Mouse (Mus musculus) forebrain, embryonic 16.5 days (tissue): ENCODE data around the gene Gm17651. TPM values are rescaled to one million over a fixed set of nuclear protein-coding genes. Genes with fewer than 3 reads are reported as not detected.

Experiments
- ATAC-seq: fragments of 200-750 bp; cut with Nextera tagmentation; 2 replicates; pipeline ENCODE4 v1.8.0; 2017; ENCODE audit warnings: mild to moderate bottlenecking, moderate library complexity
- H3K27ac ChIP-seq: fragments of 300-500 bp; sonication (generic); 2 replicates; pipeline ENCODE4 v1.5.1; 2014; ENCODE audit warnings: low read length, control low read depth
- H3K27me3 ChIP-seq: fragments of 300-500 bp; sonication (generic); replicated peaks from 2 replicates; pipeline ENCODE4 v1.6.1; 2014; ENCODE audit warnings: low read length; ENCODE audit not compliant: control insufficient read depth, insufficient read depth
- H3K36me3 ChIP-seq: fragments of 300-500 bp; sonication (generic); 2 replicates; pipeline ENCODE4 v1.6.1; 2014; ENCODE audit not compliant: control insufficient read depth, insufficient read depth
- H3K4me1 ChIP-seq: fragments of 300-500 bp; sonication (generic); replicated peaks from 2 replicates; pipeline ENCODE4 v1.6.1; 2014; ENCODE audit warnings: low read length; ENCODE audit not compliant: control insufficient read depth, insufficient read depth
- H3K4me2 ChIP-seq: fragments of 300-500 bp; sonication (generic); 2 replicates; pipeline ENCODE4 v1.6.1; 2014; ENCODE audit warnings: mild to moderate bottlenecking, low read length, control low read depth
- H3K4me3 ChIP-seq: fragments of 300-500 bp; sonication (generic); replicated peaks from 2 replicates; pipeline ENCODE4 v1.5.1; 2014; ENCODE audit warnings: mild to moderate bottlenecking, low read length, control low read depth
- H3K9ac ChIP-seq: fragments of 300-500 bp; sonication (generic); replicated peaks from 2 replicates; pipeline ENCODE4 v1.6.1; 2014; ENCODE audit warnings: low read depth, low read length, control low read depth
- H3K9me3 ChIP-seq: fragments of 300-500 bp; sonication (generic); 2 replicates; pipeline ENCODE4 v1.6.1; 2016; ENCODE audit warnings: low read length; ENCODE audit not compliant: control insufficient read depth
- WGBS: fragments of 180-500 bp; shearing (Covaris S2); extraction: QIAGEN DNeasy Blood & Tissue Kit; methylation state at CpG from one replicate; pipeline ENCODE4 v1.1.7; 2014; 5-methylcytosine and 5-hydroxymethylcytosine counted together
- polyA plus RNA-seq: library from polyadenylated mRNA; unstranded; fragments of >200 nt; fragmentation: Nextera tagmentation; extraction: Ambion mirVana; gene quantifications from 2 replicates; pipeline ENCODE4 v1.2.1, GENCODE M21; 2015

Gene Gm17651
- polyA plus RNA-seq, 1 experiment from 2014 or later: not detected

- WGBS: 67% methylated on average over 8 of the region's 8 CpGs
- H3K9ac ChIP-seq: no peak overlapping the region
- no peak overlapping the region for H3K4me3 ChIP-seq
- H3K27ac ChIP-seq: no peak overlapping the region
- peaks cover 17% of the 10 kb centered on the region for H3K4me1 ChIP-seq
- no peak for ATAC-seq
- H3K9me3 ChIP-seq: no peaks in the 10 kb centered on the region
- H3K4me2 ChIP-seq: no peak overlapping the region
- H3K27me3 ChIP-seq: no peaks in the 10 kb centered on the region
- H3K36me3 ChIP-seq: 0 out of 2 replicates have a peak, but pooled peaks cover 4% of the 10 kb centered on the region
Measured at GRCm38 (mm10) chr3:97661206-97661605, 13.3 kb downstream of the Gm17651 start.

- ATAC-seq: no peak
- H3K36me3 ChIP-seq: 0 out of 2 replicates have a peak, but pooled peaks cover 4% of the 10 kb centered on the region
Measured at GRCm38 (mm10) chr3:97659746-97660145, 14.7 kb downstream of the Gm17651 start.

DNA sequence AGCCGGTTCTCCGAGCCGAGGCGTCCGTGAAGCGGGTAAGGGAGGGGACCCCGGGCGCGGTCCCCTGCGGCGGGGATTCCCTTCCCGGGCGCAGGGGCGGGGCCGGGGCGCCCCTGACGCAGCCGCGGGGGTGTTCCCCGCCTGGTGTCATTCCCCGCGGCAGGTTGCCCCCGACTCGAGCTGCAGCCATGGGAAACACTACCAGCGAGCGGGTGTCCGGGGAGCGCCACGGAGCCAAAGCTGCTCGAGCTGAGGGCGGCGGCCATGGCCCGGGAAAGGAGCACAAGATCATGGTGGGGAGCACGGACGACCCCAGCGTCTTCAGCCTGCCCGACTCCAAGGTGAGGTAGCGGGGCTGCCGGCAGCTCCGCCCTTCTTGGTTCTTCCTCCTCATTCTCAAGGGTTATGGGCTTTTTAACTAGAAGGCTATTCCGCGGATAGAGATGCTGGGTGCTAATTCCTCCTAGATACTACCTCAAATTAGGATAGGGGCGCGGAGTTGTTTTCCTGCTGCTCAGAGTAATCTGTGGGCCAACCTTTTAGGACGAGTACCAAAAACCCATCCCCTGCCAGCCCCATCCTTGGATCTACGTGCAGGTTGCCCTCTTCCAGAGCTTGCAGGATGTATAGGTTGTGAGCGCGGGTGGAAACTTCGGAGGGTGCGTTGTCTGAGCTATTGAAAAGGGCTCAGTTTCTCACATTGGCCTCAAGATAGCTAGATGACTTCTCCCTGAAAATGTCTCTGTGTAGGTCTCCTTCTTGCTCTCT, 15.9 kb downstream of the Gm17651 start:
- H3K4me1 ChIP-seq: peaks cover 17% of the 10 kb centered on the region
- H3K4me3 ChIP-seq: peak overlapping the region; percentile 79
- peak; percentile 80; the same call in 1 of the 2 replicates for ATAC-seq
- H3K27me3 ChIP-seq: no peaks in the 10 kb centered on the region
- peak overlapping the region; percentile 79 for H3K4me2 ChIP-seq
- peak overlapping the region; percentile 25; the same call in 1 of the 2 replicates for H3K27ac ChIP-seq
- H3K36me3 ChIP-seq: no peaks in the 10 kb centered on the region
- WGBS: under 1% methylated on average over 49 of the region's 50 CpGs
- H3K9ac ChIP-seq: peak overlapping the region; percentile 73
- H3K9me3 ChIP-seq: no peaks in the 10 kb centered on the region

More at GRCm38 (mm10) chr3:97659746-97660145, 14.7 kb downstream of the Gm17651 start:
- WGBS: 92% methylated on average over 7 of the region's 7 CpGs
- Histone ChIP-seq H3K27ac (no peak overlapping the region), H3K4me1 (peaks cover 17% of the 10 kb centered on the region), H3K9ac (no peak overlapping the region), H3K9me3 (no peaks in the 10 kb centered on the region), H3K4me2 (no peak overlapping the region), H3K4me3 (no peak overlapping the region), H3K27me3 (no peaks in the 10 kb centered on the region)

DNA sequence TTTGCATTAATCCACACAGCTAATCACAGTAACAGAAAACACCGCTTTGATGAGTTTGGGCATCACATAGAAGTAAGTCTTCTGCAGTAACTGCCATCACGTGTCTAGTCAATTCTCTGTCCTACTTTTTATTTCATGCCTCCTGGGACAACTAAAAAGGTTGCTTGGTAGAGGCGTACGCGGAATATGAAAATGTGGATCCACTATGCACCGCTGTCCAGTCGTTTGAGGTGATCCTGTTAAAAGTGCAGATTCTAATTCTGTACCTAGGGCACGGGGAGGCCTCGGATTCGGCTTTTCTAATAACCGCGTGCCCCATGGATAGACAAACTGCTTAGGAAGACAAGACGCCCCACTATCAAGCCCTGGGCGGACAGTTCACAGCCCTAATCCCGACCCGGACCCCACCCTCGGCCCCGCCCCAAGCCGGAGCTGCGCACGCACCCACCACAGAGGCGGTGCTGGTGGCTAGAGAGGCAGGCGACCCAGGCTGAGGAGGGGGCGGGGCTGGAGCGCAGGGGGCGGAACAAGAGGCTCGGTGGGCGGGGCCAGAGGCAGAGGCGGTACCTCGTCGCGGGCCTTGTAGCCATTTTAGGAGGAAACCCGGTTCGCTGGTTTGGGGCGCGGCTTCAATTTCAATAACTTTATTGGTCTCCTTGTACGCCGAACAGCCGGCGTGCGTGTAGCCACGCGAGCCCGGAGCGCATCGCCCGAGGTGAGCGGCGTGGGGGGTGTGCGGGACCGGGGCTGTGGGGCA, 16.7 kb downstream of the Gm17651 start, which contains the start of gene Prkab2:
Gene Prkab2, plus strand, starts transcription at position 539 of the 757 bp plus-strand sequence.
- WGBS: 3% methylated on average over 48 of the region's 51 CpGs
- Histone ChIP-seq H3K4me2 (peak within 1 kb of the TSS; percentile 79), H3K9me3 (no peaks in the 10 kb centered on the region), H3K4me1 (peaks cover 17% of the 10 kb centered on the region), H3K4me3 (peak within 1 kb of the TSS; percentile 79), H3K9ac (peak within 1 kb of the TSS; percentile 73), H3K27me3 (no peaks in the 10 kb centered on the region), H3K27ac (peak within 1 kb of the TSS; percentile 25; the same call in 1 of the 2 replicates), H3K36me3 (no peaks in the 10 kb centered on the region)
- ATAC-seq: peak; percentile 95

GRCm38 (mm10) chr3:97654901-97655300, 19.6 kb downstream of the Gm17651 start:
- Histone ChIP-seq H3K4me1 (peaks cover 15% of the 10 kb centered on the region), H3K4me3 (no peak overlapping the region), H3K27ac (no peak overlapping the region), H3K9me3 (no peaks in the 10 kb centered on the region), H3K36me3 (no peaks in the 10 kb centered on the region), H3K4me2 (no peak overlapping the region), H3K9ac (no peak overlapping the region), H3K27me3 (no peaks in the 10 kb centered on the region)
- 83% methylated on average over 8 of the region's 8 CpGs for WGBS
- no peak for ATAC-seq

GRCm38 (mm10) chr3:97653781-97654180, 20.7 kb downstream of the Gm17651 start:
- no peaks in the 10 kb centered on the region for H3K27me3 ChIP-seq
- no peak overlapping the region for H3K9ac ChIP-seq
- H3K9me3 ChIP-seq: no peaks in the 10 kb centered on the region
- no peak overlapping the region for H3K27ac ChIP-seq
- ATAC-seq: no peak
- WGBS: 91% methylated on average over 5 of the region's 5 CpGs
- H3K4me3 ChIP-seq: no peak overlapping the region
- H3K4me1 ChIP-seq: peaks cover 4% of the 10 kb centered on the region
- no peaks in the 10 kb centered on the region for H3K36me3 ChIP-seq
- H3K4me2 ChIP-seq: no peak overlapping the region

GRCm38 (mm10) chr3:97651604-97652003, 22.9 kb downstream of the Gm17651 start:
- no peak overlapping the region for H3K9ac ChIP-seq
- no peak for ATAC-seq
- H3K27me3 ChIP-seq: no peaks in the 10 kb centered on the region
- no peak overlapping the region for H3K4me2 ChIP-seq
- 88% methylated on average over 10 of the region's 10 CpGs for WGBS
- H3K36me3 ChIP-seq: no peaks in the 10 kb centered on the region
- H3K9me3 ChIP-seq: no peaks in the 10 kb centered on the region
- no peak overlapping the region for H3K4me3 ChIP-seq
- H3K4me1 ChIP-seq: no peaks in the 10 kb centered on the region
- no peak overlapping the region for H3K27ac ChIP-seq

DNA sequence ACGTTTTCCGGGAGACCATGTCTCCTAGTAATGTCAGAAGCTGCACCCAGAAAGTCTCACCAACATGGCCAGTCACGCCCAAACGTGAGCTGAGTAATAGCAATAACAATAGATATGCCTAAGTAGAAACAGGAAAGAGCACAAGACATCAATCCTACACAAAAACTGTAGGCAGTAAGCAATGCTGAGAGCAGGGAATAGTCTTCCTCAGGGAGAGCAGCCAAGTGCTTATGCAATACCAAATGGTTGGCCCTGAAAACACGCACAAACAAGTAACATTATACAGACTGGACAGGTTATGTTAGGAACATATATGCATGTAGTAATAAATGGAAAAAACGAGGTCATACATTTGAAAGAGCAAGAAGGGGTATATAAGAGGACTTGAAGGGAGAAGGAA, 25.0 kb downstream of the Gm17651 start:
- H3K4me2 ChIP-seq: no peak overlapping the region
- 84% methylated on average over 6 of the region's 6 CpGs for WGBS
- no peaks in the 10 kb centered on the region for H3K27me3 ChIP-seq
- H3K27ac ChIP-seq: no peak overlapping the region
- H3K4me1 ChIP-seq: no peaks in the 10 kb centered on the region
- H3K9ac ChIP-seq: no peak overlapping the region
- no peak overlapping the region for H3K4me3 ChIP-seq
- no peaks in the 10 kb centered on the region for H3K36me3 ChIP-seq
- H3K9me3 ChIP-seq: no peaks in the 10 kb centered on the region
- ATAC-seq: no peak

DNA sequence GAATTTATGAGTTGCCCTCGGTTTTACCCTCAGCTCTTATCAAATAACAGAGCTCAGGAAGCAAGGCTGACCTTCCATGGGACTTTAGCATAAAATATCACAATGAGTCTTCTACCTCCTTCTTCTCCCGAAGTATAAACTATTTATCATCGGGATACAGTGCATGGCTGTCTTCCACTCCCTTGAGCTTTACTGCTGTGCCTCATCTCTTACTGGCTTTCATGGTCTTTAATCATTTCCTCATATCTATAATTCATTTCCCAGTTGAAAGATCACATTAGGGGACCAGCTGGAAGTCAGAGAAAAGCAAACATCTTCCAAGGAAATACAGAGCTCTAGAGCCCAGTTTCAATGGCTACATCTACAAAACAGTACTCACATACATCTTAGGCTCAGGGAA, 25.5 kb downstream of the Gm17651 start:
- H3K9me3 ChIP-seq: no peaks in the 10 kb centered on the region
- no peaks in the 10 kb centered on the region for H3K27me3 ChIP-seq
- 87% methylated on average over 3 of the region's 3 CpGs for WGBS
- H3K4me1 ChIP-seq: no peaks in the 10 kb centered on the region
- H3K27ac ChIP-seq: no peak overlapping the region
- H3K4me3 ChIP-seq: no peak overlapping the region
- no peak overlapping the region for H3K4me2 ChIP-seq
- no peaks in the 10 kb centered on the region for H3K36me3 ChIP-seq
- H3K9ac ChIP-seq: no peak overlapping the region
- ATAC-seq: no peak
